Mouse (Mus musculus): ENCODE measurements around the gene Tmem91. TPM values are rescaled to one million over a fixed set of nuclear protein-coding genes. Genes with fewer than 3 reads are reported as not detected.
"Not testable (repeated sequence)": the region's sequence is repeated elsewhere in the genome, so short reads cannot be mapped to it uniquely, and the experiment has no call there.

Tmem91 gene
- total RNA-seq (2012; rRNA removed) = 0.17 and 0.55 TPM in 2 replicates
- not detected in 2 replicates for total RNA-seq (2014; rRNA removed)
- polyA plus RNA-seq (2012; ENCODE audit: insufficient read length, low read depth) = 1.3 and 1.9 TPM in 2 replicates

DNA sequence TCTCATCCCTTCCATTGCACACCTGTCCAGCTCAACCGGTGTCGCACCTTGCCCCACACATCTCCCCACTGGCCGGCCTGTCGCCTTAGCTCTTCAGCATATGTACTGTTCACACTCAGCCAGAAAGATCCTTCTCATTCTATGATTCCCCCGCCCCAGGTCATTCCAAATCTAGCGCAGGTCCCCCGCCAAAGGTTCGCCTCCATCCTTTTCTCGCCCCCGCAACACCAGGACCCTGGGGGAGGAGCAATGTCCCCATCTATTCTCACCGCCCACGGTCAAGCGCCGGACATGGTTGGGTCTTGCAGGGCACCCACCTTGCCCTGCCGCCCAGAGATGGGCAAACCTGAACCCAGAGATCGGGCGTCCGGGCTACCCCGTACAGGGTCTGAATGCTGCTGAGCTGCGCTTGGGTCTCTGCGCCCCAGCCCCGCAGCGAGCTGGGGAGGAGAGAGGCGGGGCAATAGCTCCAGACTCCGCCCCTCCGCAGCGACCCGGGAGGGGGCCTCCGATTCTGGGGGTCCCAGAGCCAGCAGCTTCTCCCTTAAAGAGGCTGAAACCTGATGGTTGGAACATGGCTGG is at the start of gene Tmem91:
Gene Tmem91, minus strand, starts transcription at position 448 of the 582 bp plus-strand sequence.
- Histone ChIP-seq H3K79me2 (replicated peaks; ENCODE audit: control insufficient read depth, extremely low read depth, insufficient read depth, poor library complexity, severe bottlenecking) (no peaks in the 10 kb centered on the region), H3K4me1 (ENCODE audit: control insufficient read depth in 1 of 2, insufficient read depth in 2 of 2) (peaks cover 5 to 28% of the 10 kb centered on the region in 2 experiments; a peak in 3 of 4 replicates), H3K9ac (ENCODE audit: insufficient read depth, low read depth) (no peak within 1 kb of the TSS), H3K27me3 (replicated peaks) (no peaks in the 10 kb centered on the region), H3K4me2 (ENCODE audit: insufficient read depth, low read depth, poor library complexity, severe bottlenecking) (no peak within 1 kb of the TSS), H3K36me3 (replicated peaks in 1 of 2; ENCODE audit: control insufficient read depth in 1 of 2, insufficient read depth in 1 of 2, low read length in 1 of 2) (peaks cover 2 to 22% of the 10 kb centered on the region in 2 experiments), H3K9me3 (replicated peaks; ENCODE audit: low read length) (peaks cover 6% of the 10 kb centered on the region), H3K27ac (ENCODE audit: insufficient read depth, low read depth) (no peak within 1 kb of the TSS), H3K4me3 (replicated peaks in 1 of 3; ENCODE audit: low read depth in 2 of 3, low read length in 2 of 3, poor library complexity in 1 of 3) (no peak within 1 kb of the TSS)
- no peak for DNase-seq (ENCODE audit: extremely low read depth)
- in situ Hi-C loops (cut with MboI; ENCODE audit: low pct_ligation_motif_present, low pct_unique_long_range_greater_than_20kb, low sequenced_read_pairs) = no loop called here
- dilution Hi-C loops (cut with MboI; ENCODE audit: extremely low pct_ligation_motif_present, extremely low pct_unique_long_range_greater_than_20kb, low sequenced_read_pairs) = no loop called here
- TF ChIP-seq EP300 (IDR thresholded peaks at IDR 0.05; ENCODE audit: low read length) (no peak), POLR2AphosphoS2 (IDR thresholded peaks at IDR 0.05; ENCODE audit: low read depth, low read length) (peak; percentile 16; the same call in 1 of the 2 replicates)

DNA sequence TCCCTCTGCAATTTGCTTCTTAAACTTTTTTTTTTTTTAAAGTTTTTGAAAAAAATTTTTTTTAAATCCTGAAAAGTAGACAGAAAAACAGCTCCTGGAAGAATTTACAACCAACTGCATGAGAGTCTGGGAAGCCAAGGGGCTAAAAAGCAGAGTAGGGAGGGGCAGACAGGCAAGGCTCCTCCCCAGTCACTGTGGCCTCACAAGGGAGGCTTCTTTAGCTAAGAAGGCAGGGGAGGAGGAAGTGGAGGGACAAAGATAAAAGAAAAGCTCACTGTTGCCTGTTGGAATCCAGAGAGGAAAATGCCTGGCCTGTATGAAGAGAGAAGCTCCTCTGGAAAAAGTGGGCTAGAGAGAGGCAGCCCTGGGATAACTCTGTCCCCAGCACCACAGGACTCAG is 46.8 kb upstream of the Tmem91 start:
- Histone ChIP-seq H3K36me3 (replicated peaks in 1 of 2; ENCODE audit: control insufficient read depth in 1 of 2, insufficient read depth in 1 of 2, low read length in 1 of 2) (peaks cover 55 to 72% of the 10 kb centered on the region in 2 experiments), H3K4me1 (ENCODE audit: control insufficient read depth in 1 of 2, insufficient read depth in 2 of 2) (peaks cover 3 to 25% of the 10 kb centered on the region in 2 experiments; a peak in 3 of 4 replicates), H3K79me2 (replicated peaks; ENCODE audit: control insufficient read depth, extremely low read depth, insufficient read depth, poor library complexity, severe bottlenecking) (peaks cover 14% of the 10 kb centered on the region)
- H3K9ac ChIP-seq (ENCODE audit: insufficient read depth, low read depth); DNase-seq (ENCODE audit: extremely low read depth); H3K4me3 ChIP-seq (replicated peaks in 1 of 3; ENCODE audit: low read depth in 2 of 3, low read length in 2 of 3, poor library complexity in 1 of 3); dilution Hi-C loops (cut with MboI; ENCODE audit: extremely low pct_ligation_motif_present, extremely low pct_unique_long_range_greater_than_20kb, low sequenced_read_pairs); H3K4me2 ChIP-seq (ENCODE audit: insufficient read depth, low read depth, poor library complexity, severe bottlenecking); in situ Hi-C loops (cut with MboI; ENCODE audit: low pct_ligation_motif_present, low pct_unique_long_range_greater_than_20kb, low sequenced_read_pairs); H3K9me3 ChIP-seq (replicated peaks; ENCODE audit: low read length); H3K27ac ChIP-seq (ENCODE audit: insufficient read depth, low read depth); H3K27me3 ChIP-seq (replicated peaks): not testable (repeated sequence)

DNA sequence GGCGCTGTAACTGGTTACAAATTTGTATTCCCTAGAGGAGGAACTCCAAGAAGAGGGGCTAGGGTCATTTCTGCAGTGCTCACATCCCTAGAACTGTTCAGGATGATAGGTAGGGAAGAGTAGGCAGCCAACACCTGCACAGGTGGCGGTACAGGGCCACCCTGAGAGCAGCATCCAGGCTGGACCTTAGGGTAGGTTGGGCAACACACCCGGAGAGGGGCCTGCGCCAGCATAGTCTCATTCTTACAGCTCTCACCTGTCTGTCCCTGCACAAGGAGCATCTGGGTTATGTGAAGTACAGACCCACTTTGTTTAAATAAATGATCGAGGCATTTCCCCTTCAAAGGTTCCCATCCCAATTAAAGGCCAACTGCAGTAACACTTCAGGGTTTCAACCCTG is 45.8 kb upstream of the Tmem91 start:
- DNase-seq (ENCODE audit: extremely low read depth) = no peak
- Histone ChIP-seq H3K4me3 (replicated peaks in 1 of 3; ENCODE audit: low read depth in 2 of 3, low read length in 2 of 3, poor library complexity in 1 of 3) (no peak overlapping the region), H3K79me2 (replicated peaks; ENCODE audit: control insufficient read depth, extremely low read depth, insufficient read depth, poor library complexity, severe bottlenecking) (peaks cover 15% of the 10 kb centered on the region), H3K27me3 (replicated peaks) (no peaks in the 10 kb centered on the region), H3K36me3 (replicated peaks in 1 of 2; ENCODE audit: control insufficient read depth in 1 of 2, insufficient read depth in 1 of 2, low read length in 1 of 2) (peaks cover 53 to 72% of the 10 kb centered on the region in 2 experiments), H3K4me2 (ENCODE audit: insufficient read depth, low read depth, poor library complexity, severe bottlenecking) (no peak overlapping the region), H3K9me3 (replicated peaks; ENCODE audit: low read length) (no peaks in the 10 kb centered on the region), H3K9ac (ENCODE audit: insufficient read depth, low read depth) (no peak overlapping the region), H3K27ac (ENCODE audit: insufficient read depth, low read depth) (no peak overlapping the region), H3K4me1 (ENCODE audit: control insufficient read depth in 1 of 2, insufficient read depth in 2 of 2) (peaks cover 3 to 27% of the 10 kb centered on the region in 2 experiments; a peak in 3 of 4 replicates)
- in situ Hi-C loops (cut with MboI; ENCODE audit: low pct_ligation_motif_present, low pct_unique_long_range_greater_than_20kb, low sequenced_read_pairs) = no loop called here
- dilution Hi-C loops (cut with MboI; ENCODE audit: extremely low pct_ligation_motif_present, extremely low pct_unique_long_range_greater_than_20kb, low sequenced_read_pairs) = no loop called here
- TF ChIP-seq NELFE (IDR thresholded peaks at IDR 0.05; ENCODE audit: low read depth, low read length) (no peak), RCOR1 (conservative IDR thresholded peaks at IDR 0.05; ENCODE audit: low read depth, low read length) (no peak), USF1 (IDR thresholded peaks at IDR 0.05; ENCODE audit: low read depth, low read length) (no peak), MAFK (IDR thresholded peaks at IDR 0.05; ENCODE audit: insufficient replicate concordance, low read length) (no peak)
